8 mouse cellular contexts compared by ENCODE assay signal in genomic region chrX:162828016-162828415, GRCm38 (mm10). TPM values are rescaled to one million over a fixed set of nuclear protein-coding genes. Genes with fewer than 3 reads are reported as not detected.
A peak's percentile ranks its signal among the peaks of the same experiment; 100 is the strongest.
DNase-seq lines count a peak whose midpoint lies in the region; ATAC-seq and TF ChIP-seq lines count a peak whose summit lies in the region.

No protein-coding gene starts in this region.

- no peak for TF ChIP-seq CTCF in midbrain, postnatal 0 days (IDR thresholded peaks at IDR 0.05)

- H3K4me1 ChIP-seq in forebrain, embryonic 15.5 days = peaks cover 4% of the 10 kb centered on the region; the same call in 1 of the 2 replicates
- no peaks in the 10 kb centered on the region for H3K4me1 ChIP-seq in limb, embryonic 14.5 days (ENCODE audit: control insufficient read depth, insufficient read depth, low read length)
- H3K4me1 ChIP-seq in midbrain, postnatal 0 days (ENCODE audit: insufficient read depth, low read length) = no peaks in the 10 kb centered on the region

- H3K36me3 ChIP-seq in forebrain, embryonic 15.5 days = no peaks in the 10 kb centered on the region
- no peaks in the 10 kb centered on the region for H3K36me3 ChIP-seq in limb, embryonic 14.5 days (ENCODE audit: control insufficient read depth, insufficient read depth, low read length)
- H3K36me3 ChIP-seq in midbrain, postnatal 0 days (ENCODE audit: insufficient read depth, low read length) = no peaks in the 10 kb centered on the region

- no peaks in the 10 kb centered on the region for H3K27me3 ChIP-seq in forebrain, embryonic 15.5 days
- H3K27me3 ChIP-seq in limb, embryonic 14.5 days (ENCODE audit: control insufficient read depth, insufficient read depth, low read length) = no peaks in the 10 kb centered on the region
- H3K27me3 ChIP-seq in midbrain, postnatal 0 days (ENCODE audit: insufficient read depth, low read length) = no peaks in the 10 kb centered on the region

- no peak for ATAC-seq in forebrain, embryonic 15.5 days (replicated peaks)
- no peak for ATAC-seq in limb, embryonic 14.5 days (ENCODE audit: low FRiP score, low read depth)
- ATAC-seq in midbrain, postnatal 0 days (ENCODE audit: low FRiP score) = no peak

- H3K27ac ChIP-seq in forebrain, embryonic 15.5 days (replicated peaks) = no peak overlapping the region
- no peak overlapping the region for H3K27ac ChIP-seq in limb, embryonic 14.5 days (replicated peaks; ENCODE audit: low read depth, low read length)
- H3K27ac ChIP-seq in midbrain, postnatal 0 days (ENCODE audit: low read depth, low read length) = no peak overlapping the region

- no peaks in the 10 kb centered on the region for H3K9me3 ChIP-seq in forebrain, embryonic 15.5 days
- no peaks in the 10 kb centered on the region for H3K9me3 ChIP-seq in limb, embryonic 14.5 days (ENCODE audit: control insufficient read depth, low read length)
- H3K9me3 ChIP-seq in midbrain, postnatal 0 days (ENCODE audit: low read length) = no peaks in the 10 kb centered on the region

- peak; percentile 1 for DNase-seq in retina, postnatal 1 day
- no peak for DNase-seq in retina, embryonic 14.5 days (ENCODE audit: low spot score)
- DNase-seq in limb, embryonic 14.5 days (ENCODE audit: low spot score) = no peak
- DNase-seq in midbrain, postnatal 0 days (ENCODE audit: low spot score) = no peak
- no peak for DNase-seq in left cerebral cortex, adult 9 months (ENCODE audit: low spot score in 2 of 2)
- no peak for DNase-seq in layer of hippocampus, postnatal 36 days
- no peak for DNase-seq in T-cell, adult 2 months (ENCODE audit: low spot score)

- TF ChIP-seq POLR2A in limb, embryonic 14.5 days (IDR thresholded peaks at IDR 0.05; ENCODE audit: borderline replicate concordance, extremely low read depth, insufficient read depth, insufficient read length) = no peak

- WGBS in forebrain, embryonic 15.5 days = 44% methylated on average over 6 of the region's 6 CpGs
- WGBS in limb, embryonic 14.5 days = 40% methylated on average over 6 of the region's 6 CpGs
- 46% methylated on average over 6 of the region's 6 CpGs for WGBS in midbrain, postnatal 0 days

- H3K4me2 ChIP-seq in forebrain, embryonic 15.5 days (replicated peaks) = peak overlapping the region; percentile 67
- peak overlapping the region; percentile 76 for H3K4me2 ChIP-seq in limb, embryonic 14.5 days (replicated peaks; ENCODE audit: low read depth, low read length, severe bottlenecking)
- peak overlapping the region; percentile 68 for H3K4me2 ChIP-seq in midbrain, postnatal 0 days (ENCODE audit: low read depth, low read length, poor library complexity, severe bottlenecking)

- peak overlapping the region; percentile 62 for H3K4me3 ChIP-seq in forebrain, embryonic 15.5 days
- H3K4me3 ChIP-seq in limb, embryonic 14.5 days (replicated peaks; ENCODE audit: low read length) = peak overlapping the region; percentile 50
- H3K4me3 ChIP-seq in midbrain, postnatal 0 days (ENCODE audit: low read depth, low read length) = peak overlapping the region; percentile 50

- peak overlapping the region; percentile 55 for H3K9ac ChIP-seq in forebrain, embryonic 15.5 days (replicated peaks)
- no peak overlapping the region for H3K9ac ChIP-seq in limb, embryonic 14.5 days (ENCODE audit: low read depth, low read length, severe bottlenecking)
- H3K9ac ChIP-seq in midbrain, postnatal 0 days (replicated peaks; ENCODE audit: low read length, poor library complexity, severe bottlenecking) = no peak overlapping the region

RNA-seq across cellular contexts. Expression of gene Txlng, which starts 1.2 kb away (rescaled TPM):
- polyA plus RNA-seq in forebrain, embryonic 15.5 days (2015; fragmentation: Nextera tagmentation; extraction: Ambion mirVana) = 15.0 and 15.4 TPM in 2 replicates
- polyA plus RNA-seq in limb, embryonic 14.5 days (2012; rRNA removed) = 12.4 and 12.8 TPM in 2 replicates
- polyA plus RNA-seq in limb, embryonic 14.5 days (2014; fragmentation: Nextera tagmentation; extraction: Ambion mirVana) = 11.9 and 13.1 TPM in 2 replicates
- 12.7 and 13.6 TPM in 2 replicates for total RNA-seq in midbrain, postnatal 0 days (2014; rRNA removed)
- 11.4 and 12.3 TPM in 2 replicates for polyA plus RNA-seq in midbrain, postnatal 0 days (2015; fragmentation: Nextera tagmentation; extraction: Ambion mirVana)
- total RNA-seq in layer of hippocampus, postnatal 36 days (2021) = 10 to 100 TPM; 23.2 to 23.8 TPM
